In genomic region chr1:22627013-22627412, GRCm38 (mm10) we compare ENCODE assay signal across 12 mouse cellular contexts.
DNase-seq lines count a peak whose midpoint lies in the region; ATAC-seq and TF ChIP-seq lines count a peak whose summit lies in the region.
"Had no signal": no experiment of that assay in that cellular context is flagged by ENCODE, and none has a peak within 500 bp of the region (broad histone marks: within the 10 kb centered on the region; RNA-seq: fewer than 3 reads in every experiment).

No protein-coding gene starts in this region.

- H3K27ac ChIP-seq in forebrain, postnatal 0 days (ENCODE audit: low read depth, low read length), result no peak overlapping the region
- no peak overlapping the region for H3K27ac ChIP-seq in forebrain, embryonic 11.5 days (ENCODE audit: low read depth, low read length)
- no peak overlapping the region for H3K27ac ChIP-seq in midbrain, embryonic 12.5 days (replicated peaks)
- H3K27ac ChIP-seq in midbrain, embryonic 11.5 days (ENCODE audit: low read depth, low read length), result no peak overlapping the region
- H3K27ac ChIP-seq: forebrain, embryonic 15.5 days; hindbrain, embryonic 15.5 days had no signal

- peak; percentile 18 for DNase-seq in forebrain, postnatal 0 days
- no peak for DNase-seq in forebrain, embryonic 11.5 days (ENCODE audit: low spot score)
- no peak for DNase-seq in midbrain, embryonic 11.5 days (ENCODE audit: low spot score, missing footprints)
- peak; percentile 71 for DNase-seq in brain, adult 2 months (ENCODE audit: low read depth, low spot score)
- DNase-seq in lung, postnatal 10 days, result peak; percentile 33
- DNase-seq: adrenal gland, adult 2 months had no signal

- H3K4me3 ChIP-seq in forebrain, postnatal 0 days (ENCODE audit: low read depth, low read length), result no peak overlapping the region
- no peak overlapping the region for H3K4me3 ChIP-seq in forebrain, embryonic 11.5 days (ENCODE audit: low read depth, low read length)
- H3K4me3 ChIP-seq in midbrain, embryonic 12.5 days, result no peak overlapping the region
- H3K4me3 ChIP-seq in midbrain, embryonic 11.5 days (ENCODE audit: low read depth, low read length), result no peak overlapping the region
- H3K4me3 ChIP-seq: forebrain, embryonic 15.5 days; hindbrain, embryonic 15.5 days had no signal

- H3K27me3 ChIP-seq in forebrain, postnatal 0 days (ENCODE audit: insufficient read depth, low read length), result no peaks in the 10 kb centered on the region
- no peaks in the 10 kb centered on the region for H3K27me3 ChIP-seq in forebrain, embryonic 11.5 days (ENCODE audit: control insufficient read depth, insufficient read depth, low read length)
- H3K27me3 ChIP-seq in midbrain, embryonic 12.5 days, result no peaks in the 10 kb centered on the region
- H3K27me3 ChIP-seq in midbrain, embryonic 11.5 days (ENCODE audit: control insufficient read depth, insufficient read depth, low read length), result no peaks in the 10 kb centered on the region
- H3K27me3 ChIP-seq: forebrain, embryonic 15.5 days; hindbrain, embryonic 15.5 days had no signal

- H3K9me3 ChIP-seq in forebrain, postnatal 0 days (ENCODE audit: low read length), result no peaks in the 10 kb centered on the region
- no peaks in the 10 kb centered on the region for H3K9me3 ChIP-seq in forebrain, embryonic 11.5 days (ENCODE audit: control insufficient read depth, low read length)
- H3K9me3 ChIP-seq in midbrain, embryonic 12.5 days, result no peaks in the 10 kb centered on the region
- H3K9me3 ChIP-seq in midbrain, embryonic 11.5 days (ENCODE audit: control insufficient read depth, low read length), result no peaks in the 10 kb centered on the region
- H3K9me3 ChIP-seq: forebrain, embryonic 15.5 days; hindbrain, embryonic 15.5 days had no signal

- ATAC-seq in forebrain, postnatal 0 days, result peak; percentile 48; the same call in 1 of the 2 replicates
- ATAC-seq in forebrain, embryonic 11.5 days (replicated peaks; ENCODE audit: low FRiP score), result no peak; the same call in 1 of the 2 replicates
- 0 out of 2 replicates have a peak, but pooled peaks have one; percentile 38 for ATAC-seq in midbrain, embryonic 12.5 days (ENCODE audit: low FRiP score, low read depth)
- ATAC-seq in midbrain, embryonic 11.5 days (ENCODE audit: low FRiP score), result no peak
- no peak for ATAC-seq in CD4-positive, CD25-positive, alpha-beta regulatory T cell, adult 4 months
- ATAC-seq in inflammation-experienced regulatory T-cells, adult 6 months, result no peak
- ATAC-seq: forebrain, embryonic 15.5 days had no signal

- no peak overlapping the region for H3K9ac ChIP-seq in forebrain, postnatal 0 days
- H3K9ac ChIP-seq in forebrain, embryonic 11.5 days (ENCODE audit: low read length), result no peak overlapping the region
- no peak overlapping the region for H3K9ac ChIP-seq in midbrain, embryonic 12.5 days (replicated peaks)
- H3K9ac ChIP-seq in midbrain, embryonic 11.5 days (ENCODE audit: low read length), result no peak overlapping the region
- H3K9ac ChIP-seq: forebrain, embryonic 15.5 days; hindbrain, embryonic 15.5 days had no signal

- no peak overlapping the region for H3K4me2 ChIP-seq in forebrain, postnatal 0 days (ENCODE audit: low read depth)
- H3K4me2 ChIP-seq in forebrain, embryonic 11.5 days (ENCODE audit: low read depth, low read length, severe bottlenecking), result no peak overlapping the region
- no peak overlapping the region for H3K4me2 ChIP-seq in midbrain, embryonic 12.5 days (replicated peaks)
- H3K4me2 ChIP-seq in midbrain, embryonic 11.5 days, result no peak overlapping the region
- H3K4me2 ChIP-seq: forebrain, embryonic 15.5 days; hindbrain, embryonic 15.5 days; liver, embryonic 11.5 days had no signal

- TF ChIP-seq CTCF in forebrain, postnatal 0 days (IDR thresholded peaks at IDR 0.05; ENCODE audit: low read depth), result peak; percentile 46

- 40% methylated on average over 5 of the region's 5 CpGs for WGBS in forebrain, postnatal 0 days
- 59% methylated on average over 5 of the region's 5 CpGs for WGBS in forebrain, embryonic 11.5 days
- 56% methylated on average over 5 of the region's 5 CpGs for WGBS in midbrain, embryonic 12.5 days
- WGBS in midbrain, embryonic 11.5 days, result 67% methylated on average over 5 of the region's 5 CpGs

- no peaks in the 10 kb centered on the region for H3K4me1 ChIP-seq in forebrain, postnatal 0 days (ENCODE audit: insufficient read depth)
- H3K4me1 ChIP-seq in forebrain, embryonic 11.5 days (replicated peaks; ENCODE audit: control insufficient read depth, insufficient read depth, low read length), result no peaks in the 10 kb centered on the region; the same call in 1 of the 2 replicates
- H3K4me1 ChIP-seq in midbrain, embryonic 12.5 days, result no peaks in the 10 kb centered on the region; the same call in 1 of the 2 replicates
- no peaks in the 10 kb centered on the region for H3K4me1 ChIP-seq in midbrain, embryonic 11.5 days (ENCODE audit: control insufficient read depth, insufficient read depth, low read length)
- H3K4me1 ChIP-seq: forebrain, embryonic 15.5 days had no signal

- H3K36me3 ChIP-seq in forebrain, postnatal 0 days (ENCODE audit: insufficient read depth), result no peaks in the 10 kb centered on the region
- H3K36me3 ChIP-seq in forebrain, embryonic 11.5 days (ENCODE audit: control insufficient read depth, insufficient read depth, low read length), result no peaks in the 10 kb centered on the region
- no peaks in the 10 kb centered on the region for H3K36me3 ChIP-seq in midbrain, embryonic 12.5 days
- H3K36me3 ChIP-seq in midbrain, embryonic 11.5 days (ENCODE audit: control insufficient read depth, insufficient read depth, low read length), result no peaks in the 10 kb centered on the region
- H3K36me3 ChIP-seq: forebrain, embryonic 15.5 days; hindbrain, embryonic 15.5 days had no signal

Comparison
In these comparisons a context has a peak if more than half of its experiments do, and no peak if none do; other contexts are left out.
1. ATAC-seq: peak in forebrain, postnatal 0 days (single experiment) and midbrain, embryonic 12.5 days (single experiment); none in forebrain, embryonic 11.5 days (single experiment), midbrain, embryonic 11.5 days (single experiment), CD4-positive, CD25-positive, alpha-beta regulatory T cell, adult 4 months (single experiment) and inflammation-experienced regulatory T-cells, adult 6 months (single experiment).
2. DNase-seq: peak in forebrain, postnatal 0 days (single experiment), brain, adult 2 months (single experiment) and lung, postnatal 10 days (single experiment); none in forebrain, embryonic 11.5 days (single experiment) and midbrain, embryonic 11.5 days (single experiment).